Mouse (Mus musculus) embryonic facial prominence, embryonic 13.5 days (tissue): ENCODE data around the gene Pigh. TPM values are rescaled to one million over a fixed set of nuclear protein-coding genes. Genes with fewer than 3 reads are reported as not detected.

Experiments
- ATAC-seq: fragments of 200-750 bp; cut with Nextera tagmentation; 2 replicates; pipeline ENCODE4 v1.8.0; 2017; ENCODE audit warnings: low read depth; ENCODE audit not compliant: insufficient number of reproducible peaks, insufficient read depth, low FRiP score, low TSS enrichment
- H3K27ac ChIP-seq: fragments of 300-500 bp; sonication (generic); 2 replicates; pipeline ENCODE4 v1.5.1; 2015; ENCODE audit warnings: moderate library complexity, mild to moderate bottlenecking, inconsistent platforms
- H3K27me3 ChIP-seq: fragments of 300-500 bp; sonication (generic); 2 replicates; pipeline ENCODE4 v1.6.1; 2015; ENCODE audit warnings: mild to moderate bottlenecking, inconsistent platforms
- H3K36me3 ChIP-seq: fragments of 300-500 bp; sonication (generic); 2 replicates; pipeline ENCODE4 v1.6.1; 2015; ENCODE audit warnings: mild to moderate bottlenecking, inconsistent platforms
- H3K4me1 ChIP-seq: fragments of 300-500 bp; sonication (generic); 2 replicates; pipeline ENCODE4 v1.6.1; 2015; ENCODE audit warnings: inconsistent platforms
- H3K4me2 ChIP-seq: fragments of 300-500 bp; sonication (generic); 2 replicates; pipeline ENCODE4 v1.6.1; 2015; ENCODE audit warnings: moderate library complexity, mild to moderate bottlenecking, inconsistent platforms
- H3K4me3 ChIP-seq: fragments of 300-500 bp; sonication (generic); 2 replicates; pipeline ENCODE4 v1.5.1; 2015; ENCODE audit warnings: mild to moderate bottlenecking, inconsistent platforms
- H3K9ac ChIP-seq: fragments of 300-500 bp; sonication (generic); 2 replicates; pipeline ENCODE4 v1.6.1; 2015; ENCODE audit warnings: mild to moderate bottlenecking, inconsistent platforms
- H3K9me3 ChIP-seq: fragments of 300-500 bp; sonication (generic); 2 replicates; pipeline ENCODE4 v1.6.1; 2016; ENCODE audit warnings: inconsistent platforms
- WGBS: fragments of 180-500 bp; shearing (Covaris S2); methylation state at CpG from one replicate; pipeline ENCODE4 v1.1.7; 2015; ENCODE audit warnings: mixed read lengths; 5-methylcytosine and 5-hydroxymethylcytosine counted together
- polyA plus RNA-seq: library from polyadenylated mRNA; unstranded; fragments of >200 nt; fragmentation: Nextera tagmentation; extraction: Ambion mirVana; gene quantifications from 2 replicates; pipeline ENCODE4 v1.2.1, GENCODE M21; 2015

Gene Pigh
- polyA plus RNA-seq, 1 experiment from 2014 or later = 36.5 TPM

GRCm38 (mm10) chr12:79041436-79041835, 48.0 kb downstream of the Pigh start:
- H3K9ac ChIP-seq = no peak overlapping the region
- H3K27me3 ChIP-seq = no peaks in the 10 kb centered on the region
- H3K4me3 ChIP-seq = no peak overlapping the region
- H3K9me3 ChIP-seq = no peaks in the 10 kb centered on the region
- ATAC-seq = no peak
- no peak overlapping the region for H3K27ac ChIP-seq
- H3K36me3 ChIP-seq = peaks cover 6% of the 10 kb centered on the region; the same call in 1 of the 2 replicates
- no peak overlapping the region for H3K4me2 ChIP-seq
- no peaks in the 10 kb centered on the region for H3K4me1 ChIP-seq

- Histone ChIP-seq H3K4me2 (no peak overlapping the region), H3K27ac (no peak overlapping the region), H3K36me3 (no peaks in the 10 kb centered on the region), H3K4me3 (no peak overlapping the region), H3K9me3 (no peaks in the 10 kb centered on the region), H3K9ac (no peak overlapping the region), H3K27me3 (no peaks in the 10 kb centered on the region), H3K4me1 (no peaks in the 10 kb centered on the region)
- 87% methylated on average over 11 of the region's 11 CpGs for WGBS
- no peak for ATAC-seq
These were observed 49.1 kb downstream of the Pigh start for GRCm38 (mm10) chr12:79040201-79040827.

- no peak overlapping the region for H3K9ac ChIP-seq
- no peak overlapping the region for H3K27ac ChIP-seq
- 64% methylated on average over 8 of the region's 8 CpGs for WGBS
- H3K9me3 ChIP-seq = no peaks in the 10 kb centered on the region
- H3K36me3 ChIP-seq = no peaks in the 10 kb centered on the region
- ATAC-seq = no peak
- no peak overlapping the region for H3K4me3 ChIP-seq
- H3K4me1 ChIP-seq = no peaks in the 10 kb centered on the region
- H3K4me2 ChIP-seq = no peak overlapping the region
- H3K27me3 ChIP-seq = no peaks in the 10 kb centered on the region
These were observed 49.7 kb downstream of the Pigh start for GRCm38 (mm10) chr12:79039708-79040107.

- no peaks in the 10 kb centered on the region for H3K36me3 ChIP-seq
- 20% methylated on average over 3 of the region's 3 CpGs for WGBS
- H3K4me1 ChIP-seq = no peaks in the 10 kb centered on the region
- ATAC-seq = no peak
- H3K27ac ChIP-seq = no peak overlapping the region
- H3K4me3 ChIP-seq = no peak overlapping the region
- no peak overlapping the region for H3K9ac ChIP-seq
- H3K27me3 ChIP-seq = no peaks in the 10 kb centered on the region; the same call in 1 of the 2 replicates
- no peaks in the 10 kb centered on the region for H3K9me3 ChIP-seq
- H3K4me2 ChIP-seq = no peak overlapping the region
These were observed 54.1 kb downstream of the Pigh start for GRCm38 (mm10) chr12:79035349-79035748.

GRCm38 (mm10) chr12:79034331-79034730, 55.1 kb downstream of the Pigh start:
- peaks cover 5% of the 10 kb centered on the region; the same call in 1 of the 2 replicates for H3K4me1 ChIP-seq
- no peak overlapping the region for H3K9ac ChIP-seq
- H3K27me3 ChIP-seq = peaks cover 3% of the 10 kb centered on the region
- 92% methylated on average over 2 of the region's 2 CpGs for WGBS
- H3K4me2 ChIP-seq = no peak overlapping the region
- no peaks in the 10 kb centered on the region for H3K36me3 ChIP-seq
- H3K4me3 ChIP-seq = no peak overlapping the region
- no peaks in the 10 kb centered on the region for H3K9me3 ChIP-seq
- no peak overlapping the region for H3K27ac ChIP-seq
- ATAC-seq = no peak

Other genes with a start within 250 kb of the Pigh start
- gene Atp6v1d, start 228.0 kb downstream of the Pigh start, polyA plus RNA-seq = 67.1 and 70.3 TPM in 2 replicates
- 196 and 205 TPM in 2 replicates for gene Eif2s1, start 227.8 kb downstream of the Pigh start, polyA plus RNA-seq
- gene Plek2, start 182.7 kb downstream of the Pigh start, polyA plus RNA-seq = 4.2 and 5.1 TPM in 2 replicates
- 6.4 and 8.0 TPM in 2 replicates for gene Tmem229b, start 82.0 kb downstream of the Pigh start, polyA plus RNA-seq
- 1.7 TPM in 2 replicates for gene Plekhh1, start 60.5 kb downstream of the Pigh start, polyA plus RNA-seq
- gene Arg2, start 41.1 kb upstream of the Pigh start, polyA plus RNA-seq = 4.9 and 6.1 TPM in 2 replicates
- gene Vti1b, start 83.0 kb upstream of the Pigh start, polyA plus RNA-seq = 99.9 and 116 TPM in 2 replicates
- gene Rdh11, start 102.6 kb upstream of the Pigh start, polyA plus RNA-seq = 25.2 and 27.2 TPM in 2 replicates
- gene Rdh12, start 119.3 kb upstream of the Pigh start, polyA plus RNA-seq = 2.6 and 3.2 TPM in 2 replicates
- gene Zfyve26, start 206.7 kb upstream of the Pigh start, polyA plus RNA-seq = 15.5 and 15.6 TPM in 2 replicates
- gene Rad51b, start 207.6 kb upstream of the Pigh start, polyA plus RNA-seq = 8.8 and 9.3 TPM in 2 replicates